Mouse (Mus musculus) heart, postnatal 4 days (tissue): Measurements from ENCODE around the gene Piwil1. TPM values are rescaled to one million over a fixed set of nuclear protein-coding genes. Genes with fewer than 3 reads are reported as not detected.
A peak's percentile ranks its signal among the peaks of the same experiment; 100 is the strongest.

Source experiments
- DNase-seq: peaks from one replicate; pipeline ENCODE4 v3.0.0; 2021
- total RNA-seq, 2 experiments: library from RNA; stranded (reverse); gene quantifications; 2 replicates each; pipeline ENCODE4 v1.2.3; 2021

The Piwil1 gene
- total RNA-seq = not detected

GRCm38 (mm10) chr5:128702224-128702623, at the start of gene Piwil1:
Piwil1 (plus strand) TSS chr5:128702524.
- DNase-seq = no peak

- no peak for DNase-seq
Observed at GRCm38 (mm10) chr5:128656496-128657135, 45.7 kb upstream of the Piwil1 start.

- DNase-seq = no peak
Observed at GRCm38 (mm10) chr5:128660101-128660500, 42.2 kb upstream of the Piwil1 start.

DNA sequence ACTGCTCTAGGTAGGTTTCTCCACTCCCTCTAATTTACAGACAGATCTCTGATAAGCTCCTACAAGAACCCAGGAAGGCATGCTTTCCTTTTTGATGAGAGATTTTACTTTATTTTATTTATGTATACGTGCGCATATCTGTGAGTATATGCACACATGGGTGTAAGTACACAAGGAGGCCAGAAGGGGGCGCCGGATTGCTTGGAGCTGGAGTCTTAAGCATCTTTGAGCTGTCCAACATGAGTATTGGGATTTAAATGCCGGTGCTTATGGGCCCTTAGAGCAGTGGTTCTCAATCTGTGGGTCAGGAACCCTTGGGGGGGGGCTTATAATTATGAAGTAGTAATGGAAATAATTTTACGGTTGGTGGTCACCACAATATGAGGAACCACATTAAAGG, 39.4 kb upstream of the Piwil1 start:
- DNase-seq = no peak

- no peak for DNase-seq
Observed at GRCm38 (mm10) chr5:128663976-128664375, 38.3 kb upstream of the Piwil1 start.

DNA sequence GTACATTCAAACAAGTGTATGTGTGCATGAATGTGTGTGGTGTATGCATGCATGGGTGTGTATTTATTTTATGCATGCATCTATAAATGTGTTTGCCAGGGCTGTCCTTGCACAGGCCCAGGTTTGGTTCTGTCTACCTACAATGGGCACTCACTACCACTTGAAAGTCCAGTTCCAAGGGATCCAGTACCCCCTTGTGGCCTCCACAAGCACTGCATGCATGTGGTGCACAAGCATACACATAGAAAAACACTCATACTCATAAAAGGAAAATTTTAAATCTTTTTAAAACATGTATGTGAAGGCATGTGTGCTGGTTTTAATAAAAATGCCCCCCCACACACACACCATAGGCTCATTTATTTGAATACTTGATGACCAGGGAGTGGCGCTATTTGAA, 37.3 kb upstream of the Piwil1 start:
- DNase-seq = no peak

- DNase-seq = no peak
Observed at GRCm38 (mm10) chr5:128667303-128667702, 35.0 kb upstream of the Piwil1 start.

DNA sequence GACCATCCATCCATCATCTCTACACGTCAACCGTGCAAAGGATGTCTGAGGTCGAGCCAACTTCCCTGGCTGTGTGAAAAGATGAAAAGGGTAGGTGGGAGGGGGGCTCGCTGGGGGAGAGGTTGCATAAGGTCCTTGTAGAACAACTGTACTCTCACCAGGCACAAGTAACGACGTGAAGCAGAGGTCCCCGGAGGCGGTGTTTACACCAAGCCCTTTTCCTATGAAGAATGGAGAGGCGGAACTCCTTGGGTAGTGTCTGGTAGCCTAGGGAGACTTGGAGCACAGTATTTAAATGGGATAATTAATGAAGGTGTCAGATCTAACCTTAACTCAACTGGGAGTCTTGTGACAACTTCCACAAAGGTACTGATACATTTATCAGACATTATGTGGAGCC, 28.2 kb upstream of the Piwil1 start:
- no peak for DNase-seq

- DNase-seq = no peak
Observed at GRCm38 (mm10) chr5:128677373-128677772, 25.0 kb upstream of the Piwil1 start.

DNA sequence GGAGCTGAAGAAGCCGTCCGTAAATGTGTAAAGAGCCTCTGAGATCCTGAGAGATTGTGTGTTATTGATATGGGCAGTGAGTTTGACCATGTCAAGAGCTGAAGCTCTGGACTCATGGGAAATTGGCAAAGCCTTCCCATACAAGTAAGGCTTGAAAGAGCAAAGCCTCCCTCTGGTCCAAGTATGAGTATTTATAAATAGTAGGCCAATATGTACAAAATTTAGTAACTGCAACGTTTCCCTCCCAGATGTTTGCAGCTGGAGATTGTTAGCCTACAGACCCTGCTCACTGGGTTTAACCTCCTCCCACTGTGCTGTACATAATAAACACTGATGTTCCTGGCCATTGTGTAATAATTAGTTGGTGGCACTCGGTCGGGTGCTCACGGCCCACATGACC, 24.5 kb upstream of the Piwil1 start:
- no peak for DNase-seq

DNA sequence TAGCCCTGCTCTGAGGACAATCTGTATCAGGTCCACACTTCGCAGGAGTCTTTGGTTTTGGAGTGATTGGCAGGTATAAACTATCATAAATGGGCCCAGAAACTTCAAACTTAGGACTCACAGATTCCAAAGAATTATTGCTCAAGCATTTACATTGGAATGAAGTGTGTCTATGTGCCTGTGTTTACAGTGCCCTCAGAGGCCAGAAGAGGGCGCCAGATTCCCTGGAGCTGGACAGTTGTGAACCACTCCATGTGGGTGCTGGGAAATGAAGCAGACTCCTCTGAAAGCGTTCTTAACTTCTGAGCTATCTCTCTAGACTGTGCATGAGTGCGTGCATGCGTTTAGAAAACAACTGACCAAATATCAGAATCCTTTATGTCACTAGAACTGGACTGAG, 20.9 kb upstream of the Piwil1 start:
- peak; percentile 9 for DNase-seq

- DNase-seq = no peak
Observed at GRCm38 (mm10) chr5:128684192-128684591, 18.1 kb upstream of the Piwil1 start.

DNA sequence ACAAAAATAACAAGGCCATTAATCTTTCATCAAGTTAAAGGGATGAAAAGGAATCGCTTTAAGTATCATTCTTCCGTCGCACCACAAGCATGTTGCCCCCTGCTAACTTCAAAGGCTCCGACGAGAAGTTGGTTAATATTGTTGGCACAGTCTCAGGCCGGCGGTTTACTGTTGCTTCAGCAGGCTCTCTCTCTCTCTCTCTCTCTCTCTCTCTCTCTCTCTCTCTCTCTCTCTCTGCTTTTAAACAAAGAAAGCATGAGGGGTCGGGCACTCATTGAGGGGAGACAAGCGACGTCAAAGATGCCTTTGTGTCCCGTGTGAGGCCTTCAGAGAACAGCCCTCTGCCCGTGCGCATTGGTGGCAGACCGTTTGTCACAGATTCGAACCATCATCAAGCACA, 17.7 kb upstream of the Piwil1 start:
- DNase-seq = no peak

- DNase-seq = no peak
Observed at GRCm38 (mm10) chr5:128687139-128687538, 15.2 kb upstream of the Piwil1 start.

- no peak for DNase-seq
Observed at GRCm38 (mm10) chr5:128694107-128694506, 8.2 kb upstream of the Piwil1 start.

DNA sequence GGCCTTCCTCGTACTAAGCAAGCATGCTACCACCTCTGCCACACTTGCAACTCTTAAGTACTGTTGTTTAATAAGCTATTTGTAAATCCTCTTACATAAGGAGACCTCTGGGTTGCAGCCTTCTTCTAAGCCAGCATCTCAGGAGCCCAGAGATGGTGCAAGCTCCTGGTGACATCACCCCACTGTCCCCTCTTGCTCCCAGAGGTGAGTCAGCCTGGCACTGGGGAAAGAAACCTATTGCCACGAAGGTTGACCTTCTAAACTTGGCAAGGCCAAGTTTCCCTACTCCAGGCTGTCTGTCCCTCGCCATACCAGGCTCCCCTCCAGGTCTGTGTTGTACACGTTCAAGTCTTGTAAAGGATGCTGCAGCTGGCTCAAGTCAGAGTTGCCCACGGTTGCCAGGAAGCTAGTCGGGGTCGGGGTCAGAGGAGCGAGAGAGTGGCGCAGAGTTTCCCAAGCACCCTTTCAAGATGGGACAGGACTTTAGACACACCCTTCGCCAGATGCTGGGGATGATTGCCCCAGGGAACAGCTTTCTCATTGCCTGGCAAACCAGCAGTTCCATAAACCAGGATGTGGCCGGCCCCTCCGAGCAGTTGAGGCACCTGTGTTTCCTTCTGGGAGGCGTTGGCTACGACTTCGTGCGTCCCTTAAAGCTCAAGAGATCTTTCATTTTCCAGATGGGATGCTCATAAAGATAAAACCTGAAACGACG, 7.6 kb upstream of the Piwil1 start:
- no peak for DNase-seq

DNA sequence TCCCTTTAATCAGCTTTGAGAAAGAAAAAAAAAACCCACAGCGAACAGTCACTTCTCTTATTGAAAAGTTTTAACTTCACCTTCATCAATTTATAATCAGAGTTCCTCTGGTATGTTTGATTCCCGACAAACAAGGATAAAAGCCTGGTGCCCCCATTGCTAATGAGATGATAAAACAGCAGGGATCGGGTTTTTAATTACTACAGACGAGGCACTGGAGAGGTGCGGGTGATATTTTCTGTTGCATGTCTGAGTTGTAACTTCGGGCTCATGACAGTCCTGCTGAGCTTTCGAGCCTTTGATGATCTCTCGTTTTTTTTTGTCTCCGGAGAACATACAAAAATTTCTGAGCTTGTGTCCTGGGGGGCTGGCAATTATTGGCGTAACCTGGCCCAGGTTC, 5.5 kb upstream of the Piwil1 start:
- DNase-seq = no peak

DNA sequence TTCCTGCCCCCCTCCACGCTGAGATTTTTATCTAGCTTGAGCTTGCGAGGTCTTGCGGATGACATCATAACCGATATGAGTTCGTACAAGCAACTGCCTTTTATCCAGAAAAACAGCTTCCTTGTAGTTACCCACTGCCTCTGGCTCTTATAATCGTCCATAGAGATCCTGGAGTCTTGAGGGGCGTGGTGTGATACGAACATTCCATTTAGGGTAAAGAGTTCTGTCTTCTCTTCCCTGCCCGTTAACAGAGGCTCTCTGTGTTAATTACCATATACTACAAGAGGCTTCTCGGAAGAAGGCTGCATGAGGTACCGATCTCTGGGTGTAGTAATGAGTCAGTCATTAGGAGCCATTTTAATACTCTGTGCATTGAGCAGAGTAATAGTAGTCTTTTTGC, 1.6 kb upstream of the Piwil1 start:
- no peak for DNase-seq

GRCm38 (mm10) chr5:128703688-128704087, 1.4 kb downstream of the Piwil1 start:
- no peak for DNase-seq

DNA sequence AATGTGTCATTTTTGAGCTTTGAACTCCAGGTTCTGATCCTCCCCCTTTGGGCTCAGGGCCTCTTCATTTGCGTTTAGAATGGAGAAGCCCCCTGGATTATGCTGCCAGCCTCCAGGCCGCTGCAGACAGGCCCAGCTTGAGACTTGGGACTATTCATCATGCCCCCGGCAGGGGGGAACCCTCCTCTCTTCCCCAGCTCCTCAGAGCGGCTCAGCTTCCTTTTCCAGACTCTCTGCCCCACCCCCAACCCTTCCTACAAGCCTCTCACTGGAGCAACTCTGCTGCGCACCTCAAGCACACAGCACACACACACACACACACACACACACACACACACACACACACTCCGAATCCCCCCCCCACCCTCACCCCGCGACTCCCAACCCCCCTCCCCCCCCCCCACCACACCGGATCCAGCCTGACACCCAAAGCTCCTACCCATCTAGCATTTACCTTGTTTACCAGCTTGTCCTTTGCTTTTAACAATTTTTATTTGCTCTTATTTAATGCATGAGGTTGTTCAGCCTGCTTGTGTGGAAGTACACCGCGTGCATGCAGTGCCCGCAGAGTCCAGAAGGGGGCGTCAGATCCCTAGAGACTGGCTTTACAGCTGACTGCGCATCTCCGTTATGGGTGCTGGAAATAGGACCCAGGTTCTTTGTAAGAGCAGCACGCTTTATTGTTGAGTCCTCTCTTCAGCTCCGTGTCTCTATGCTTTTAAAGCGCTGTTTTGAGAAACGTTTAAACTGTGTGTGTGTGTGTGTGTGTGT, 2.0 kb downstream of the Piwil1 start:
- DNase-seq = no peak

DNA sequence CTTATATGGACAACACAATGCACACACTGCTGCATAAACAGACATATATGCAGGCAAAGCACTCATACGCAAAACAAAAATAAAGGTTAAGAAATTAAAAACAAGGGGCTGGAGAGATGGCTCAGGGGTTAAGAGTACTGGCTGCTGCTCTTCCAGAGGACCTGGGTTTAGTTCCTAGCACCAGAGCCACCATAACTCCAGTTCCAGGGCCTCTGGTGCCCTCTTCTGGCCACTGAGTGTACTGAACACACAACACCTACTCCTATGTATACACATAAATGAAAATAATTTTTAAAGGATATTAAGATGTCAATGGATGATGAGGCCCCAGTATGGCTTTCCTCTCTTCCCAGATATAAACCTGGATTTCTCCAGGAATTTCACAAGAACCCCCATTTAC, 4.1 kb downstream of the Piwil1 start:
- no peak for DNase-seq

DNA sequence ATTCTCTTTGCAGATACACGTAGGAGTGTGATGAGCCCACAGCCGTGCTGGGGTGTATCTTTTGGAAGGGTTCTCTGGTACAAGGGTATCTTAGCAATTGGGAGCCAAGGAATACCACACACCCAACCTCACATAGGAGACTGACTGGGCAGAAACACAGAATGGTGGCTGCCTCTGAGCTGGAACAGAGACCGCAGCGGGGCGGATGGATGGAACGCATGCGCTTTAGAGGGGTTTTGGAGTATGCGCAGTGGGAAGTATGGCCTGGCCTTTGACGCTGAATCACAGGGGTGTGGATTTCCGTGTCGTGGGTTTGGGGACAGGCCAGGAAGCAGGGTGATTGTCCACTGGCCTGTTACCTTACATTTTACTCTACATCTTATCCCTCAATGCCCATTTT, 4.9 kb downstream of the Piwil1 start:
- no peak for DNase-seq

- DNase-seq = no peak
Observed at GRCm38 (mm10) chr5:128708929-128709328, 6.6 kb downstream of the Piwil1 start.

DNA sequence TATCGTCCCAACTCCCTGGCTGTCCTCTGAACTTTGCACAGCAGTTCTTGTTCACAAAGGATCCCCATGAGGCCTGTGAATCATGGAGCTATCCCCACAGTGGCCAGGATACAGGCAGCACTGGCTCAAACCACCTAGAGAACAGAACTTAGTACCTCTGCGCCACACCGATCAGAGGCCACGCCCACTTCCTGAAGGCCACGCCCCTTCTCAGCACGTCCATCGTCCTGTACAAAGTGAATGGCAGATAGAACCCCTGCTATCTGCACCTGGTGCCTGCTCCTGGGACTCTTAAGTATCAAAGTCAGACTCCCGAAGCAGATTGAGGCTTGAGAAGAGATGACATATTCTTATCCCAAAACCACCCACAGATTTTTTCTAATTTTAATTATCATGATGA, 8.3 kb downstream of the Piwil1 start:
- DNase-seq = no peak
